Mouse (Mus musculus): ENCODE measurements around the gene Ppil6.

DNA sequence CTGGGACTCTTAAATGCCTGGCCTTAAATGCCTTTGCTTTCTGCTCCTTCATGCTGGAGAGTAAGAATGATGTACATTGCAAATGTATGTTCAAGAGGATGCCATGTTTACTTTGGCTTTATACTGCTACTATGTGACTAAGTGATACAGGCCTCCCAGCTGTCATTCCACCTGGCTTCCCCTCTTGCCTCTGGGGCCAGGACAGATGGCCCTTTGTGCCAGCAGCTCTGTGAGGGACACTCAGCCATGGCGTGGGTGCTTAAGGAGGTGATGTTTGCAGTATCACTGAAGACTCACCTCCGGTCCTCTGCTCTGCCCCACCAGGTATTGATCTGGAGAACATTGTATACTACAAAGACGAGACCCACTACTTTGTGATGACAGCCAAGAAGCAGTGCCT is 10.3 kb upstream of the Ppil6 start:
- TF ChIP-seq CTCF (IDR thresholded peaks at IDR 0.05; ENCODE audit: extremely low read depth, insufficient read depth, insufficient read length, insufficient replicate concordance) (no peak), POLR2A (IDR thresholded peaks at IDR 0.05; ENCODE audit: low read depth, low read length) (no peak)
